Comparison of ENCODE assay signal across 18 mouse cellular contexts in the genomic region with DNA sequence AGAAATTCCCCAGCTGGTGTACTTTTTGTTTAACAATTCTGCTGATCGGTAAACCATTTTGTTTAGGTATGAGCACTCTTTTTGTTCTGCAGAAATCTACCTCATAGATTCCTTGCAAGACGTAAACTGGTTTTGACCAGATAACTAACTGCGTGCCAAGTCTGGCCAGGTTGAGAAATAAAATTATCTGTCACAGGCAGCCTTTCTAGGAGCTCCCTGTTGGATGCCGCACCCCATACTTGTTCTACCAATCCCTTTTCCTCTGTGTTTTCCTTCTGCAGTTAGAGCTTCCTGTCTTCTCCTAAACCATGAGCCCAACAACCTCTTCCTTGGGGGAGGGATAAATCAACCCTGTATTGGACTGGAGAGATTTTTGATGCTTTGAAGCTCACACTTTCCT.
"Had no signal": no experiment of that assay in that cellular context is flagged by ENCODE, and none has a peak within 500 bp of the region (broad histone marks: within the 10 kb centered on the region; RNA-seq: fewer than 3 reads in every experiment).

No protein-coding gene starts in this region.

- H3K4me2 ChIP-seq: limb, embryonic 13.5 days; lung, embryonic 14.5 days; midbrain, embryonic 11.5 days had no signal

- H3K4me1 ChIP-seq: limb, embryonic 10.5 days; limb, embryonic 13.5 days had no signal

- H3K27ac ChIP-seq: kidney, postnatal 0 days; layer of hippocampus, adult 2 months; limb, embryonic 10.5 days; limb, embryonic 13.5 days; macrophage; stomach, postnatal 0 days had no signal

- DNase-seq: kidney, adult 2 months; kidney, postnatal 25 days; layer of hippocampus, adult 9-11 months; lung, embryonic 14.5 days; midbrain, embryonic 14.5 days; thymus, adult 2 months; thymus, postnatal 14 days had no signal

- H3K9ac ChIP-seq: limb, embryonic 13.5 days; lung, embryonic 14.5 days had no signal

- H3K36me3 ChIP-seq: limb, embryonic 10.5 days; limb, embryonic 13.5 days had no signal

- ATAC-seq: inflammation-experienced regulatory T-cells, adult 6 months; intestine, embryonic 16.5 days; lung, postnatal 0 days had no signal

- H3K27me3 ChIP-seq: limb, embryonic 13.5 days; megakaryocyte, embryonic 14.5 days had no signal

- H3K9me3 ChIP-seq: limb, embryonic 10.5 days; limb, embryonic 13.5 days; megakaryocyte, embryonic 14.5 days had no signal

- H3K4me3 ChIP-seq: layer of hippocampus, adult 2 months; limb, embryonic 10.5 days; limb, embryonic 13.5 days had no signal
